Mouse (Mus musculus) Patski (cell line): ENCODE data around the gene Arpc2. TPM values are rescaled to one million over a fixed set of nuclear protein-coding genes. Genes with fewer than 3 reads are reported as not detected.
A peak's percentile ranks its signal among the peaks of the same experiment; 100 is the strongest.

ENCODE experiments used
- ATAC-seq: fragments of 100-300 bp; one replicate; pipeline ENCODE4 v1.8.0; 2021
- CTCF ChIA-PET: fragments of 350-600 bp; sonication (Branson Sonifier 250); formaldehyde crosslinking; loops from one replicate; lab custom pipeline; 2022; ENCODE audit warnings: inconsistent platforms; lab: Charles Lee
- POLR2A ChIA-PET: fragments of 350-600 bp; sonication (Branson Sonifier 250); formaldehyde crosslinking; loops from one replicate; lab custom pipeline; 2022; ENCODE audit warnings: antibody characterized with exemption, inconsistent platforms; lab: Charles Lee
- DNase-seq: peaks from one replicate; pipeline ENCODE4 v3.0.0-alpha.2; 2011; ENCODE audit warnings: low read depth, low spot score
- H3K27me3 ChIP-seq: fragments of 371-371 bp; one replicate; pipeline ENCODE4 v1.5.1; 2021
- CTCF ChIP-seq: fragments of 100-300 bp; IDR thresholded peaks from one replicate; pipeline ENCODE4 v1.5.1; 2021
- in situ Hi-C: fragments of 300-500 bp; cut with MboI; formaldehyde crosslinking; loops from 3 replicates; pipeline ENCODE4 v1.11.1; 2018; ENCODE audit warnings: low pct_unique_long_range_greater_than_20kb, mixed read lengths
- polyA plus RNA-seq: library from polyadenylated mRNA; unstranded; gene quantifications from one replicate; pipeline ENCODE4 v1.2.3, GENCODE M21; 2021

Gene Arpc2
- polyA plus RNA-seq, 1 experiment from 2014 or later = 419 TPM

GRCm38 (mm10) chr1:74295456-74296171, 59.7 kb downstream of the Arpc2 start:
- in situ Hi-C loops = loop anchor here (10.0 kb wide), 1 partner anchor 261 kb away; no protein-coding TSS in a partner anchor
- DNase-seq = peak; percentile 94
- ChIA-PET POLR2A (interaction anchor here (0.6 to 3.5 kb wide), 3 partner anchors 10 to 75 kb away, joined by 3 to 13 read pairs (median 3); no protein-coding TSS in a partner anchor), CTCF (interaction anchor here (1.1 to 1.9 kb wide), 5 partner anchors 9 to 157 kb away, joined by 3 to 9 read pairs (median 3); partner anchors contain the start of genes Aamp, Pnkd and Tmbim1)
- peak; percentile 88 for ATAC-seq
- TF ChIP-seq CTCF = no peak
- H3K27me3 ChIP-seq = no peaks in the 10 kb centered on the region

GRCm38 (mm10) chr1:74296477-74296876, 60.6 kb downstream of the Arpc2 start:
- POLR2A ChIA-PET = interaction anchor here (1.6 to 3.5 kb wide), 2 partner anchors 10 to 74 kb away, joined by 3 to 13 read pairs; no protein-coding TSS in a partner anchor
- in situ Hi-C loops = loop anchor here (10.0 kb wide), 1 partner anchor 262 kb away; no protein-coding TSS in a partner anchor

DNA sequence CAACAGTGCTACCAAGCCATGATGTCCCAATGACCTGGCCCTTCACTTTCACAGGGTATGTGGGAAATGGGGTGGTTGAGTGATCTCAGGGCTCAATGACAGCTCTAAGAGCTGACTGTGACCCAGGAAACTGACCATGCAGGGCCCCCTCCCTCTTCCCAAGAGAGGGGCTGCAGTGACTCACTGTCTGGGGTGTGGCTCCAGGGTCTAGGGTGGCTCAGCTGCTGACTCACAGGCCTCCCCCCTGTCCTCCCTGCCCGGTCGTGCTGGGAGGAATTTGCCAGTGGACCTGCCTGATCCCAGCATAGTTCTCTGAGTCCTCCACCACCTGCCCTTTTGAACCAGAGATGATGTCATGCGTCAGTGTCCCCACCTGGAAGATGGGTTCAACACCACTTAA, 61.4 kb downstream of the Arpc2 start:
- CTCF ChIA-PET = interaction anchor here (1.2 to 1.5 kb wide), 2 partner anchors 12 to 65 kb away, joined by 3 to 6 read pairs; partner anchors contain the start of gene Catip
- no peak for TF ChIP-seq CTCF
- no peaks in the 10 kb centered on the region for H3K27me3 ChIP-seq
- DNase-seq = no peak
- POLR2A ChIA-PET = interaction anchor here (3.5 kb wide), 1 partner anchor 11 kb away, joined by 13 read pairs; no protein-coding TSS in a partner anchor
- in situ Hi-C loops = loop anchor here (10.0 kb wide), 1 partner anchor 262 kb away; no protein-coding TSS in a partner anchor
- ATAC-seq = no peak

More at GRCm38 (mm10) chr1:74296477-74296876, 60.6 kb downstream of the Arpc2 start:
- DNase-seq = no peak
- no peak for TF ChIP-seq CTCF
- CTCF ChIA-PET = interaction anchor here (1.1 to 1.9 kb wide), 5 partner anchors 8 to 156 kb away, joined by 3 to 9 read pairs (median 3); partner anchors contain the start of genes Aamp, Catip, Pnkd and Tmbim1
- ATAC-seq = no peak
- H3K27me3 ChIP-seq = no peaks in the 10 kb centered on the region

DNA sequence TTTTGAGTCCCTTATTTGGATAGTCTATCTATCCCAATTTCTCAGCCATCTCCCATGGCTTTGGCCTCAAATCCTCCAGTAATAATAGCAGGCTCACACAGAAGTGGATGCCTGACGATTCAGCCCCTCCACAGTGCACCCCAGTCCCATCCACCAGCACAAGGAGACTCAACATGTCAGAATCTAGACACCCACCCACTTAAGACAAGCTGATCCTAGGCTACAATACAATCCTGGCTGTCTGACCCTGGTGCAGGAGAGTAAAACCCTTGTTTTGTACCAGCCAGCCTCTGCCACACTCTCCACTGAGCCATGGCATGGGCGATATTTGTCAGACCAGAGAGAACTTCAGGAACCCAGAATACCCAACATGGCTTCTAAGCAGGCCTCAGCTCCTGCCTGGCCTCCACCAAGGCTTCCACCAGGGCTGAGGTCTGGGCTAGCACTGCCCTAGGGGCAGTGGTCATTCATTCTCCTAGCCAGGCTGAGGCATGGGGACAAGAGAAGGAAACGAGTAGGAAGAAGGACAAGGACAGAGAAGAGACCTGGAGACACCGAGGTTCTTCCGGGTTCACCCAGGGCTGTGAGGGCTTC, 62.4 kb downstream of the Arpc2 start:
- ChIA-PET POLR2A (interaction anchor here (0.7 kb wide), 1 partner anchor 11 kb away, joined by 3 read pairs; no protein-coding TSS in a partner anchor), CTCF (interaction anchor here (1.3 to 1.5 kb wide), 2 partner anchors 11 to 13 kb away, joined by 3 to 6 read pairs; no protein-coding TSS in a partner anchor)
- no peaks in the 10 kb centered on the region for H3K27me3 ChIP-seq
- TF ChIP-seq CTCF = no peak
- DNase-seq (no peak), ATAC-seq (no peak)
- in situ Hi-C loops = loop anchor here (10.0 kb wide), 1 partner anchor 263 kb away; no protein-coding TSS in a partner anchor

DNA sequence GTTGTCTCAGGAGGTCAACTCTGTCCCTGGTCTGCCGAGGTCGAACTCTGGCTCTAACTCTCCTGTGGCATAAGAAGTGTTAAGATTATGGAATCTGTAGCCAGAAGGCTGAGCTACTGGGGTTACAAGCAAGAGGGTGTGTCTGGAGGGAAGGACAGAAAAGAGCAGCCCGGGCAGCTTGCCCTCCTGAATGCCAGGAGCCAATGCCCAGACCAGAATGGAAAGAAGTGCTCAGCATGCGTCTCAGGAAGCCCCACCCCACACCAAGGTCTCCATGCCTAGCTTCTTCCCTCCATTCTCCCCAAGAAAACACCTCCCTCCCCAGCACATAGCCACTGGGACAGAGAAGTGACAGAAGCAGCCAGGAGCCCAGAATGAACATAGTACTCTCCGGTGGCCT, 63.1 kb downstream of the Arpc2 start:
- H3K27me3 ChIP-seq = no peaks in the 10 kb centered on the region
- ATAC-seq (no peak), DNase-seq (no peak)
- POLR2A ChIA-PET = no interaction called here
- CTCF ChIA-PET = interaction anchor here (1.3 kb wide), 1 partner anchor 13 kb away, joined by 3 read pairs; no protein-coding TSS in a partner anchor
- TF ChIP-seq CTCF = no peak
- in situ Hi-C loops = loop anchor here (10.0 kb wide), 1 partner anchor 264 kb away; no protein-coding TSS in a partner anchor

DNA sequence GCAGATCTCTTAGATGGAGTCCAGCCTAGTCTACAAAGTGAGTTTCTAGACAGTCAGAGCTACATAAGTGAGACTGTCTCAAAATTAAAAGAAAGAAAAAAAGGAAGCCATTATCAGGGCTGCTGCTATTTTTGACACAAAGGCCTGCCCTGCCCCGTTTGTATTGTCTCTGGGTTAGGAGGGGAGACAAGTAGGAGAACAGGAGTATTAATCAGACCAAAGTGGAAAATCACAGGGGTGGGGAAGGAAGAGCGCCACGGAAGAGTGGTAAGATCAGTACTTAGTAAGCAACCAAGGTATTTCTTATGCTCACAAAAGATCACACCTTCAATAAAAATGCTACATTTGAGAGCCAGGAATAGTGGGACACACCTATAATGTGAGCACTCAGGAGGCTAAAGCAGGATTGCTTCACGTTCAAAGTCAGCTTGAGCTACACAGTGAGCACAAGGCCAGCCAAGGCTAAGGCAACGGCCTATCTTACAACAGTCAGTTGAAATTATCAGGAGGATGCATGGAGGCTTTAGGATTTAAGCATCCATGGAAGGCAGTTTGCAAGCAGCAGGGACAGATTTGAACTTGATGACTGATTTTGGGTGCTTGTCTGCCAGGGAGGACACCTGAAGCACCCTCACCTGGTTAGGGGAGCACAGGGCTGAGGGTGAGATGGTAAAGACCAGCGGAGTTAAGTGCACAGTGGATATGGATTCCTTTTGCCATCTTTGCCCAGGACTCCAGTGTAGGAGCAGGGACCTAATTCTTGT, 64.6 kb downstream of the Arpc2 start:
- POLR2A ChIA-PET = no interaction called here
- no peak for ATAC-seq

GRCm38 (mm10) chr1:74302229-74302628, 66.3 kb downstream of the Arpc2 start:
- DNase-seq = no peak
- no peak for TF ChIP-seq CTCF
- in situ Hi-C loops = no loop called here
- ChIA-PET CTCF (interaction anchor here (1.7 kb wide), 1 partner anchor 16 kb away, joined by 4 read pairs; no protein-coding TSS in a partner anchor), POLR2A (no interaction called here)
- H3K27me3 ChIP-seq = no peaks in the 10 kb centered on the region
- no peak for ATAC-seq

More for the DNA sequence above, 64.6 kb downstream of the Arpc2 start:
- TF ChIP-seq CTCF = no peak
- DNase-seq = no peak
- in situ Hi-C loops = no loop called here
- CTCF ChIA-PET = no interaction called here
- no peaks in the 10 kb centered on the region for H3K27me3 ChIP-seq

- no peak for TF ChIP-seq CTCF
- in situ Hi-C loops = no loop called here
- ATAC-seq (no peak), DNase-seq (no peak)
- ChIA-PET POLR2A (no interaction called here), CTCF (interaction anchor here (1.7 kb wide), 1 partner anchor 16 kb away, joined by 4 read pairs; no protein-coding TSS in a partner anchor)
- no peaks in the 10 kb centered on the region for H3K27me3 ChIP-seq
These were observed 67.0 kb downstream of the Arpc2 start for GRCm38 (mm10) chr1:74302835-74303234.

- ChIA-PET CTCF (interaction anchor here (1.7 kb wide), 1 partner anchor 8 kb away, joined by 6 read pairs; no protein-coding TSS in a partner anchor), POLR2A (interaction anchor here (0.6 to 1.7 kb wide), 3 partner anchors 14 to 94 kb away, joined by 3 to 4 read pairs (median 4); no protein-coding TSS in a partner anchor)
- in situ Hi-C loops = no loop called here
- no peaks in the 10 kb centered on the region for H3K27me3 ChIP-seq
- ATAC-seq = peak; percentile 72
- DNase-seq = no peak
- TF ChIP-seq CTCF = no peak
These were observed 67.8 kb downstream of the Arpc2 start for GRCm38 (mm10) chr1:74303509-74304338.
